Mouse (Mus musculus) forebrain, postnatal 0 days (tissue): ENCODE measurements around the gene Fam204a. TPM values are rescaled to one million over a fixed set of nuclear protein-coding genes. Genes with fewer than 3 reads are reported as not detected.

Experiments
- ATAC-seq: fragments of 200-750 bp; cut with Nextera tagmentation; 2 replicates; pipeline ENCODE4 v1.8.0; 2017; ENCODE audit warnings: mild to moderate bottlenecking, moderate library complexity
- DNase-seq: peaks from one replicate; pipeline ENCODE4 v3.0.0-alpha.2; 2015
- H3K27ac ChIP-seq: fragments of 300-500 bp; sonication (generic); 2 replicates; pipeline ENCODE4 v1.5.1; 2014; ENCODE audit warnings: low read depth, mild to moderate bottlenecking, antibody characterized with exemption, low read length, moderate library complexity, mixed read lengths
- H3K27me3 ChIP-seq: fragments of 300-500 bp; sonication (generic); 2 replicates; pipeline ENCODE4 v1.6.1; 2014; ENCODE audit warnings: mild to moderate bottlenecking, low read length, mixed read lengths; ENCODE audit not compliant: insufficient read depth
- H3K36me3 ChIP-seq: fragments of 300-500 bp; sonication (generic); 2 replicates; pipeline ENCODE4 v1.6.1; 2014; ENCODE audit warnings: mild to moderate bottlenecking, moderate library complexity; ENCODE audit not compliant: insufficient read depth
- H3K4me1 ChIP-seq: fragments of 300-500 bp; sonication (generic); 2 replicates; pipeline ENCODE4 v1.6.1; 2014; ENCODE audit warnings: antibody characterized with exemption; ENCODE audit not compliant: insufficient read depth
- H3K4me2 ChIP-seq: fragments of 300-500 bp; sonication (generic); 2 replicates; pipeline ENCODE4 v1.6.1; 2014; ENCODE audit warnings: low read depth, mild to moderate bottlenecking, moderate library complexity
- H3K4me3 ChIP-seq: fragments of 300-500 bp; sonication (generic); 2 replicates; pipeline ENCODE4 v1.5.1; 2014; ENCODE audit warnings: low read depth, low read length, mixed read lengths
- H3K9ac ChIP-seq: fragments of 300-500 bp; sonication (generic); 2 replicates; pipeline ENCODE4 v1.6.1; 2014; ENCODE audit warnings: mild to moderate bottlenecking
- H3K9me3 ChIP-seq: fragments of 300-500 bp; sonication (generic); 2 replicates; pipeline ENCODE4 v1.6.1; 2016; ENCODE audit warnings: low read length
- CTCF ChIP-seq: sonication (generic); IDR thresholded peaks from 2 replicates; pipeline ENCODE4 v1.5.1; 2016; ENCODE audit warnings: antibody characterized with exemption, control low read depth, low read depth
- WGBS: fragments of 180-500 bp; shearing (Covaris S2); extraction: QIAGEN DNeasy Blood & Tissue Kit; methylation state at CpG from one replicate; pipeline ENCODE4 v1.1.7; 2014; 5-methylcytosine and 5-hydroxymethylcytosine counted together
- polyA plus RNA-seq: library from polyadenylated mRNA; unstranded; fragments of >200 nt; fragmentation: Nextera tagmentation; extraction: Ambion mirVana; gene quantifications from 2 replicates; pipeline ENCODE4 v1.2.1, GENCODE M21; 2015
- total RNA-seq: library from RNA; depleted of rRNA; stranded (reverse); fragments of >200 nt; gene quantifications from 2 replicates; pipeline ENCODE4 v1.2.3, GENCODE M21; 2014; rRNA removed

Fam204a gene
- 47.5 and 57.4 TPM in 2 replicates for total RNA-seq
- polyA plus RNA-seq: 66.5 and 74.4 TPM in 2 replicates

- H3K27ac ChIP-seq: peak within 1 kb of the TSS; percentile 93
- H3K4me3 ChIP-seq: peak within 1 kb of the TSS; percentile 86
- TF ChIP-seq CTCF: no peak
- H3K9me3 ChIP-seq: no peaks in the 10 kb centered on the region
- H3K4me2 ChIP-seq: peak within 1 kb of the TSS; percentile 51
- DNase-seq (peak; percentile 98), ATAC-seq (peak; percentile 100)
- peaks cover 10% of the 10 kb centered on the region; the same call in 1 of the 2 replicates for H3K4me1 ChIP-seq
- no peaks in the 10 kb centered on the region for H3K36me3 ChIP-seq
- no peaks in the 10 kb centered on the region for H3K27me3 ChIP-seq
- under 1% methylated on average over 68 of the region's 68 CpGs for WGBS
- peak within 1 kb of the TSS; percentile 83 for H3K9ac ChIP-seq
Measured at GRCm38 (mm10) chr19:60225899-60226844, at the start of gene Fam204a. Gene Fam204a, minus strand, starts transcription at chr19:60226701.

- Histone ChIP-seq H3K4me3 (no peak overlapping the region), H3K9me3 (no peaks in the 10 kb centered on the region), H3K27me3 (no peaks in the 10 kb centered on the region), H3K9ac (no peak overlapping the region), H3K27ac (no peak overlapping the region), H3K4me1 (no peaks in the 10 kb centered on the region), H3K4me2 (no peak overlapping the region), H3K36me3 (no peaks in the 10 kb centered on the region)
- DNase-seq: no peak
- no peak for ATAC-seq
- no peak for TF ChIP-seq CTCF
- 80% methylated on average over 1 of the region's 1 CpGs for WGBS
Measured at GRCm38 (mm10) chr19:60265789-60266188, 39.3 kb upstream of the Fam204a start.

- no peak for ATAC-seq
- WGBS: 44% methylated on average over 5 of the region's 5 CpGs
- Histone ChIP-seq H3K36me3 (no peaks in the 10 kb centered on the region), H3K4me3 (no peak overlapping the region), H3K9ac (no peak overlapping the region), H3K9me3 (no peaks in the 10 kb centered on the region), H3K27ac (no peak overlapping the region), H3K27me3 (no peaks in the 10 kb centered on the region), H3K4me2 (no peak overlapping the region), H3K4me1 (no peaks in the 10 kb centered on the region)
- no peak for TF ChIP-seq CTCF
- DNase-seq: no peak
Measured at GRCm38 (mm10) chr19:60260689-60261088, 34.2 kb upstream of the Fam204a start.

GRCm38 (mm10) chr19:60252021-60252420 is 25.5 kb upstream of the Fam204a start:
- no peaks in the 10 kb centered on the region for H3K9me3 ChIP-seq
- no peak overlapping the region for H3K4me3 ChIP-seq
- H3K9ac ChIP-seq: no peak overlapping the region
- no peak overlapping the region for H3K4me2 ChIP-seq
- DNase-seq (no peak), ATAC-seq (no peak)
- no peaks in the 10 kb centered on the region for H3K4me1 ChIP-seq
- TF ChIP-seq CTCF: no peak
- H3K36me3 ChIP-seq: no peaks in the 10 kb centered on the region
- H3K27me3 ChIP-seq: no peaks in the 10 kb centered on the region
- H3K27ac ChIP-seq: no peak overlapping the region
- 46% methylated on average over 2 of the region's 2 CpGs for WGBS

- no peak for ATAC-seq
- no peak overlapping the region for H3K4me2 ChIP-seq
Measured at GRCm38 (mm10) chr19:60251197-60251596, 24.7 kb upstream of the Fam204a start.

GRCm38 (mm10) chr19:60245250-60245649 is 18.7 kb upstream of the Fam204a start:
- TF ChIP-seq CTCF: no peak
- Histone ChIP-seq H3K9me3 (no peaks in the 10 kb centered on the region), H3K36me3 (no peaks in the 10 kb centered on the region), H3K4me2 (no peak overlapping the region), H3K4me3 (no peak overlapping the region), H3K27me3 (no peaks in the 10 kb centered on the region), H3K27ac (no peak overlapping the region), H3K9ac (no peak overlapping the region), H3K4me1 (no peaks in the 10 kb centered on the region)
- ATAC-seq: no peak
- DNase-seq: no peak
- WGBS: 79% methylated on average over 3 of the region's 3 CpGs

More at GRCm38 (mm10) chr19:60251197-60251596, 24.7 kb upstream of the Fam204a start:
- no peaks in the 10 kb centered on the region for H3K9me3 ChIP-seq
- no peaks in the 10 kb centered on the region for H3K36me3 ChIP-seq
- H3K9ac ChIP-seq: no peak overlapping the region
- no peaks in the 10 kb centered on the region for H3K27me3 ChIP-seq
- TF ChIP-seq CTCF: no peak
- H3K4me1 ChIP-seq: no peaks in the 10 kb centered on the region
- no peak overlapping the region for H3K27ac ChIP-seq
- 40% methylated on average over 9 of the region's 9 CpGs for WGBS
- no peak overlapping the region for H3K4me3 ChIP-seq
- DNase-seq: no peak

GRCm38 (mm10) chr19:60242620-60243019 is 16.1 kb upstream of the Fam204a start:
- TF ChIP-seq CTCF: no peak
- 16% methylated on average over 7 of the region's 7 CpGs for WGBS
- Histone ChIP-seq H3K4me1 (no peaks in the 10 kb centered on the region), H3K4me2 (no peak overlapping the region), H3K4me3 (no peak overlapping the region), H3K36me3 (no peaks in the 10 kb centered on the region), H3K27me3 (no peaks in the 10 kb centered on the region), H3K27ac (no peak overlapping the region), H3K9ac (no peak overlapping the region), H3K9me3 (no peaks in the 10 kb centered on the region)
- no peak for ATAC-seq
- DNase-seq: no peak
